Mouse (Mus musculus) heart, postnatal 0 days (tissue): ENCODE data around the gene Hmgn3. TPM values are rescaled to one million over a fixed set of nuclear protein-coding genes. Genes with fewer than 3 reads are reported as not detected.
A peak's percentile ranks its signal among the peaks of the same experiment; 100 is the strongest.

Experiments used
- ATAC-seq: fragments of 200-750 bp; cut with Nextera tagmentation; 2 replicates; pipeline ENCODE4 v1.8.0; 2017; ENCODE audit warnings: low read depth, moderate number of reproducible peaks, moderate library complexity; ENCODE audit not compliant: insufficient read depth
- DNase-seq: peaks from one replicate; pipeline ENCODE4 v3.0.0-alpha.2; 2016; ENCODE audit warnings: low spot score
- H3K27ac ChIP-seq: fragments of 300-500 bp; sonication (generic); 2 replicates; pipeline ENCODE4 v1.5.1; 2014; ENCODE audit warnings: low read depth, mild to moderate bottlenecking
- H3K27me3 ChIP-seq: fragments of 300-500 bp; sonication (generic); 2 replicates; pipeline ENCODE4 v1.6.1; 2014; ENCODE audit warnings: low read length, mixed read lengths; ENCODE audit not compliant: control insufficient read depth, insufficient read depth
- H3K36me3 ChIP-seq: fragments of 300-500 bp; sonication (generic); replicated peaks from 2 replicates; pipeline ENCODE4 v1.6.1; 2014; ENCODE audit warnings: low read length, mixed read lengths; ENCODE audit not compliant: control insufficient read depth, insufficient read depth
- H3K4me1 ChIP-seq: fragments of 300-500 bp; sonication (generic); 2 replicates; pipeline ENCODE4 v1.6.1; 2014; ENCODE audit warnings: antibody characterized with exemption; ENCODE audit not compliant: control insufficient read depth, insufficient read depth
- H3K4me2 ChIP-seq: fragments of 300-500 bp; sonication (generic); 2 replicates; pipeline ENCODE4 v1.6.1; 2014; ENCODE audit warnings: low read depth, mild to moderate bottlenecking, low read length, moderate library complexity
- H3K4me3 ChIP-seq: fragments of 300-500 bp; sonication (generic); 2 replicates; pipeline ENCODE4 v1.5.1; 2014; ENCODE audit warnings: low read depth, low read length
- H3K9ac ChIP-seq: fragments of 300-500 bp; sonication (generic); replicated peaks from 2 replicates; pipeline ENCODE4 v1.6.1; 2014; ENCODE audit warnings: low read depth, low read length, mixed read lengths
- H3K9me3 ChIP-seq: fragments of 300-500 bp; sonication (generic); replicated peaks from 2 replicates; pipeline ENCODE4 v1.6.1; 2016; ENCODE audit warnings: low read length; ENCODE audit not compliant: control insufficient read depth
- CTCF ChIP-seq: IDR thresholded peaks from 2 replicates; pipeline ENCODE4 v1.5.1; 2016; ENCODE audit warnings: antibody characterized with exemption, control low read depth, low read depth
- EP300 ChIP-seq: IDR thresholded peaks from 2 replicates; pipeline ENCODE4 v1.6.1; 2016; ENCODE audit warnings: antibody characterized with exemption, low read depth
- WGBS: fragments of 180-500 bp; shearing (Covaris S2); extraction: QIAGEN DNeasy Blood & Tissue Kit; methylation state at CpG from one replicate; pipeline ENCODE4 v1.1.7; 2014; 5-methylcytosine and 5-hydroxymethylcytosine counted together
- polyA plus RNA-seq: library from polyadenylated mRNA; unstranded; fragments of >200 nt; fragmentation: Nextera tagmentation; extraction: Ambion mirVana; gene quantifications from 2 replicates; pipeline ENCODE4 v1.2.1, GENCODE M21; 2015
- total RNA-seq: library from RNA; depleted of rRNA; stranded (reverse); fragments of >200 nt; gene quantifications from 2 replicates; pipeline ENCODE4 v1.2.3, GENCODE M21; 2014; ENCODE audit warnings: low replicate concordance

The Hmgn3 gene
- total and polyA plus RNA-seq, 2 experiments from 2014 or later = 36.8 to 89.6 TPM

DNA sequence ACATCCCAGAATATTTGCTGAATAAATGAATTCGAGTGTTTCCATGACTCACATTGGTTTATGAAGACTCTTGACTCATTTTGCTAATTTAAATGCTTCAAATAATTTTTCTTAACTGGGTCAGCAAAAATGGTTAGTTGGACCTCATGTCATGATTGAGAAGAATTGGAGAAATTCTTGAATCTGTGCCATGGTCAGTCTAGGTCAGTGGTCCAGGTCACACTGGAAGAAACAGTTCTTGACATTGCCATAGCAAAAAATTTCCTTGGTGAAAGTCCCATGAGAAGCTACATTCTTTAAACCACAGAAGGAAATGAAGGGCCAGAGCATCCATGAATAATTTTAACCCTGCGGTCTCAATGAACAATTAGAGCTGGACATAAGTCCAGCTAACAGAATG, 30.8 kb downstream of the Hmgn3 start:
- ATAC-seq (no peak), DNase-seq (no peak)
- Histone ChIP-seq H3K4me3 (no peak overlapping the region), H3K9me3 (no peaks in the 10 kb centered on the region), H3K4me2 (no peak overlapping the region), H3K36me3 (0 out of 2 replicates have a peak, but pooled peaks cover 13% of the 10 kb centered on the region), H3K4me1 (no peaks in the 10 kb centered on the region), H3K27me3 (no peaks in the 10 kb centered on the region), H3K9ac (no peak overlapping the region), H3K27ac (no peak overlapping the region)
- 84% methylated on average over 2 of the region's 2 CpGs for WGBS
- no peak for TF ChIP-seq CTCF
- no peak for TF ChIP-seq EP300

DNA sequence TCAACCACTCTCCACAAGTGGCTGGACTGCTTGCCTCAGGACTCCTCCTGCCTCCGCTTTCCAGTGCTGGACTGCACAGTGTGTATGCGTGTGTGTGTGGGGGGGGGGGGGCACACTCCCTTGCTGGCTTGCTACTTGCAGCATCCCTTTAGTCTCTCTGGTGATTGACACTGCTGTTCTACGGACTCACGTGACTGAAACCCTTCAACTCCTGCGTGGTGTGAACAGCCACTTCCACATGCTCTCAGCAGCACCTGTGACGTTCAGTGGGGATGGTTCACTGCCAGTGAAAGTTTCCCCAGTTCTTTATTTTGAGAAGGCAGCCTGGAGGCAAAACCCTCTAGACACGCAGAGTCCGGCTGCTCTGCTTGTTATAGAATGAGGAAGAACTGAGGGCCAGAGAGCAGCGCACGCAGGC, 32.7 kb downstream of the Hmgn3 start:
- ATAC-seq = peak; percentile 47
- Histone ChIP-seq H3K4me2 (no peak overlapping the region), H3K4me1 (no peaks in the 10 kb centered on the region), H3K36me3 (0 out of 2 replicates have a peak, but pooled peaks cover 13% of the 10 kb centered on the region), H3K9ac (no peak overlapping the region), H3K4me3 (no peak overlapping the region), H3K27ac (no peak overlapping the region), H3K9me3 (no peaks in the 10 kb centered on the region), H3K27me3 (no peaks in the 10 kb centered on the region)
- WGBS = 50% methylated on average over 10 of the region's 10 CpGs
- TF ChIP-seq CTCF (no peak), EP300 (no peak)
- no peak for DNase-seq

DNA sequence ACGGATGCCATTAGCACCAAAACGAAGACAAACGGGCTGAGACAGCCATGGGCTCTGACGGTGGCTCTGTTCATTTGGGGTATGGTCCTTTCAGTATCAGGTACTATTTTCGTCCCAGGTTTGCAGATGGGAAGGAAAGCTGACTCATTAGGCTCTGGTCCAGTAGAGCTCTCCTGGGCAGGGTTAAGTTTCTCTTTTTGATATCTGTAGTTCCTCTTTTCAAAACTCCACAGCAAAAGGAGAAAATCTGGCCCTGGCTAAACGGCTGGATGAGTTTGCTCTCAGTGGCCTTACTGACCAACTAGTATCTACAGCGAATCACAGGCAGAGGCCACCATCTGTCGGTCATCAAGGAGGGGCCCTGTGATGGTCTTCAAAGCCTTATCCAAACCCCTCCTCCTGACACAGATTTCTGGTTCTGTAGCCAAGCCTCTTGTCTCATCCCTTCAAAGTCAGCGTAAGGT, 34.1 kb downstream of the Hmgn3 start:
- no peak overlapping the region for H3K4me2 ChIP-seq
- H3K27me3 ChIP-seq = no peaks in the 10 kb centered on the region
- no peak for TF ChIP-seq CTCF
- no peak for TF ChIP-seq EP300
- WGBS = 42% methylated on average over 9 of the region's 9 CpGs
- no peak overlapping the region for H3K4me3 ChIP-seq
- ATAC-seq = no peak
- DNase-seq = no peak
- 0 out of 2 replicates have a peak, but pooled peaks cover 8% of the 10 kb centered on the region for H3K36me3 ChIP-seq
- no peaks in the 10 kb centered on the region for H3K9me3 ChIP-seq
- no peak overlapping the region for H3K9ac ChIP-seq
- H3K27ac ChIP-seq = no peak overlapping the region
- no peaks in the 10 kb centered on the region for H3K4me1 ChIP-seq

DNA sequence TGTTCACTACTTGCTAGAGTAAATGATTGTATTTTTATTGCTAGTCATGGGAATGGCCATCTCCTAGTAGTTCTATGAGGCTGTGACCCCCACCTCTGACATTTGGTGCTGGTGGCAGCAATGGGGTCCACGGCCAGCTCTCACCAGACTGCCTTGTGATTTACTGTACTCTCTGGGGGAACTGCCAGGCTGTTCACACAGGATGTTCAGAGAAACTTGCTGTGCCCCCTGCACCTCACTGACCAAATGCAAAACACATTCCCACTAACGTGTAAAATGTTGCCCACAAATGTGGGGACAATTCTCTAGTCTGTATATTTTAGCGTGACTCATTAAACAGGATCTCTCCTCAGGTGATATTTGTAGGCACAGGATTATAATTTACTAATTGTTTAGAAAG, 34.7 kb downstream of the Hmgn3 start:
- DNase-seq = no peak
- Histone ChIP-seq H3K36me3 (0 out of 2 replicates have a peak, but pooled peaks cover 8% of the 10 kb centered on the region), H3K4me1 (no peaks in the 10 kb centered on the region), H3K4me2 (no peak overlapping the region), H3K9ac (no peak overlapping the region), H3K27ac (no peak overlapping the region), H3K4me3 (no peak overlapping the region), H3K9me3 (no peaks in the 10 kb centered on the region), H3K27me3 (no peaks in the 10 kb centered on the region)
- WGBS = 85% methylated on average over 3 of the region's 3 CpGs
- TF ChIP-seq EP300 (no peak), CTCF (no peak)
- no peak for ATAC-seq

DNA sequence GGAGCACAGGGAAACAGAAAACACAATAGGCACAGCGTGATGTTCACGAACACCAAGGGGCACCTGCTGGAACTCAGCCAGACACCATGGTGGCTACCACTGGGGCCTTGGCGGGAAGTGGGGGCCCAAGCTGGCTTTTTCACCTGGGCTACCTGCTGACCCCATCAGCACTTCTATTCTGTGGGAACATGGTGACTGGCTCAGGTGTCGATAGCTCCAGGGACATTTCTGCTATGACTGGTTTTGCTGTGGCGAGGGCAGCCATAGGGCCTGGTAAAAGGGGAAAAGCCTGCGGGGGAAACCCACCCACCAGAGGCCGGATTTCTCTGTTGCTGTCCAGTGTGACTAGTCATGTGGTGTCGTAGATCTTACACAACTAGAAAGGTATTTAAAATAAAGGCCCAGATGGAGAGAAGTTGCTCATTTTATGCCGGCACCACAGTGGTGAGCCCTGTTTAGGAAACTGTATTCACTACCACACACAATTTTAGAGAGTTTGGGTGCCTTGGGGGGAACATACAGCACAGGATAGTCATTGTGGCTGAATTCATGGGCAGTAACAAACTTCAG, 35.3 kb downstream of the Hmgn3 start:
- WGBS = 89% methylated on average over 9 of the region's 9 CpGs
- Histone ChIP-seq H3K27ac (no peak overlapping the region), H3K9ac (no peak overlapping the region), H3K27me3 (no peaks in the 10 kb centered on the region), H3K4me3 (no peak overlapping the region), H3K9me3 (no peaks in the 10 kb centered on the region), H3K4me1 (no peaks in the 10 kb centered on the region), H3K36me3 (0 out of 2 replicates have a peak, but pooled peaks cover 8% of the 10 kb centered on the region), H3K4me2 (no peak overlapping the region)
- DNase-seq (no peak), ATAC-seq (no peak)
- TF ChIP-seq EP300 (no peak), CTCF (no peak)
